ENCODE assay signal across 9 mouse cellular contexts in genomic region chr3:95161618-95162344, GRCm38 (mm10). TPM values are rescaled to one million over a fixed set of nuclear protein-coding genes. Genes with fewer than 3 reads are reported as not detected.
DNase-seq lines count a peak whose midpoint lies in the region; ATAC-seq and TF ChIP-seq lines count a peak whose summit lies in the region.
"Had no signal": no experiment of that assay in that cellular context is flagged by ENCODE, and none has a peak within 500 bp of the region (broad histone marks: within the 10 kb centered on the region; RNA-seq: fewer than 3 reads in every experiment).

No protein-coding gene starts in this region.

- no peaks in the 10 kb centered on the region for H3K27me3 ChIP-seq in embryonic facial prominence, embryonic 15.5 days
- H3K27me3 ChIP-seq in intestine, embryonic 14.5 days (replicated peaks; ENCODE audit: control insufficient read depth, insufficient read depth, low read length): no peaks in the 10 kb centered on the region
- 0 out of 2 replicates have a peak, but pooled peaks cover under 1% of the 10 kb centered on the region for H3K27me3 ChIP-seq in neural tube, embryonic 13.5 days

- H3K27ac ChIP-seq in left cerebral cortex, adult 2 months: no peak overlapping the region
- H3K27ac ChIP-seq in embryonic facial prominence, embryonic 15.5 days (replicated peaks): peak overlapping the region; percentile 68
- no peak overlapping the region for H3K27ac ChIP-seq in intestine, embryonic 14.5 days (ENCODE audit: low read depth)
- H3K27ac ChIP-seq in neural tube, embryonic 13.5 days (replicated peaks): peak overlapping the region; percentile 89

- TF ChIP-seq CTCF in left cerebral cortex, adult 2 months (IDR thresholded peaks at IDR 0.05): no peak

- H3K4me3 ChIP-seq in left cerebral cortex, adult 2 months: peak overlapping the region; percentile 96
- H3K4me3 ChIP-seq in embryonic facial prominence, embryonic 15.5 days (replicated peaks): peak overlapping the region; percentile 65
- peak overlapping the region; percentile 86 for H3K4me3 ChIP-seq in intestine, embryonic 14.5 days (ENCODE audit: low read depth, low read length)
- H3K4me3 ChIP-seq in neural tube, embryonic 13.5 days: peak overlapping the region; percentile 91

- no peak for ATAC-seq in embryonic facial prominence, embryonic 15.5 days (ENCODE audit: insufficient number of reproducible peaks, low FRiP score, low TSS enrichment, low read depth)
- ATAC-seq in intestine, embryonic 14.5 days (replicated peaks; ENCODE audit: low FRiP score, low TSS enrichment, low read depth): no peak
- ATAC-seq in neural tube, embryonic 13.5 days (ENCODE audit: low read depth): peak; percentile 7; the same call in 1 of the 2 replicates
- ATAC-seq in granulocyte monocyte progenitor cell, adult 5-6 weeks (replicated peaks; ENCODE audit: poor library complexity, severe bottlenecking): no peak

- H3K9ac ChIP-seq in embryonic facial prominence, embryonic 15.5 days: peak overlapping the region; percentile 47
- peak overlapping the region; percentile 71 for H3K9ac ChIP-seq in intestine, embryonic 14.5 days (ENCODE audit: low read length)
- H3K9ac ChIP-seq in neural tube, embryonic 13.5 days: peak overlapping the region; percentile 97

- 4% methylated on average over 9 of the region's 9 CpGs for WGBS in embryonic facial prominence, embryonic 15.5 days
- WGBS in intestine, embryonic 14.5 days: 13% methylated on average over 9 of the region's 9 CpGs
- 2% methylated on average over 9 of the region's 9 CpGs for WGBS in neural tube, embryonic 13.5 days

- H3K36me3 ChIP-seq in embryonic facial prominence, embryonic 15.5 days: peaks cover 23% of the 10 kb centered on the region
- H3K36me3 ChIP-seq in intestine, embryonic 14.5 days (ENCODE audit: control insufficient read depth, insufficient read depth, low read length): peaks cover 9% of the 10 kb centered on the region
- H3K36me3 ChIP-seq in neural tube, embryonic 13.5 days: peaks cover 35% of the 10 kb centered on the region

- DNase-seq in left cerebral cortex, adult 2 months (ENCODE audit: extremely low spot score in 1 of 2, low spot score in 2 of 2): no peak
- DNase-seq in left cerebral cortex, postnatal 25 days (ENCODE audit: low spot score in 2 of 2): no peak
- DNase-seq in intestine, embryonic 14.5 days (ENCODE audit: low spot score): peak; percentile 59
- no peak for DNase-seq in spleen, adult 12 weeks (ENCODE audit: low spot score)
- no peak for DNase-seq in gastrocnemius, adult 18-20 months (ENCODE audit: low spot score)

- H3K4me2 ChIP-seq in embryonic facial prominence, embryonic 15.5 days (replicated peaks): peak overlapping the region; percentile 74
- H3K4me2 ChIP-seq in intestine, embryonic 14.5 days (ENCODE audit: low read length): peak overlapping the region; percentile 71
- H3K4me2 ChIP-seq in neural tube, embryonic 13.5 days: peak overlapping the region; percentile 84

- intact Hi-C loops in left cerebral cortex, adult 2 months (cut with DNase I): no loop called here
- intact Hi-C loops in left cerebral cortex, postnatal 25 days (cut with DNase I): no loop called here

- no peaks in the 10 kb centered on the region for H3K9me3 ChIP-seq in embryonic facial prominence, embryonic 15.5 days (replicated peaks)
- H3K9me3 ChIP-seq in intestine, embryonic 14.5 days (ENCODE audit: control insufficient read depth, low read length): no peaks in the 10 kb centered on the region
- H3K9me3 ChIP-seq in neural tube, embryonic 13.5 days: no peaks in the 10 kb centered on the region

- peaks cover 40% of the 10 kb centered on the region for H3K4me1 ChIP-seq in embryonic facial prominence, embryonic 15.5 days
- peaks cover 28% of the 10 kb centered on the region for H3K4me1 ChIP-seq in intestine, embryonic 14.5 days (replicated peaks; ENCODE audit: control insufficient read depth, insufficient read depth, low read length)
- H3K4me1 ChIP-seq in neural tube, embryonic 13.5 days (replicated peaks): peaks cover 46% of the 10 kb centered on the region

RNA-seq across cellular contexts. Expression of gene Sema6c, which starts 1.5 kb away (rescaled TPM):
- 10 to 100 TPM; 24.8 to 26.5 TPM for total RNA-seq in left cerebral cortex, adult 2 months (2021)
- 10 to 100 TPM; 24.7 to 25.3 TPM for total RNA-seq in left cerebral cortex, postnatal 25 days (2021)
- 13.1 and 15.6 TPM in 2 replicates for polyA plus RNA-seq in embryonic facial prominence, embryonic 15.5 days (2015; fragmentation: Nextera tagmentation; extraction: Ambion mirVana)
- 4.8 and 5.3 TPM in 2 replicates for polyA plus RNA-seq in intestine, embryonic 14.5 days (2014; fragmentation: Nextera tagmentation; extraction: Ambion mirVana)
- 33.8 and 34.3 TPM in 2 replicates for polyA plus RNA-seq in neural tube, embryonic 13.5 days (2015; fragmentation: Nextera tagmentation; extraction: Ambion mirVana)
- not detected in 2 replicates for total RNA-seq in granulocyte monocyte progenitor cell, adult 5-6 weeks (2014; fragmentation: Nextera tagmentation)
- not detected in 2 replicates for total RNA-seq in granulocyte monocyte progenitor cell, adult 5-6 weeks (2017)
- 100 to 1,000 TPM in 1 of 2 experiments, 10 to 100 TPM in 1; 75.9 to 111 TPM for total RNA-seq in gastrocnemius, adult 18-20 months (2021)

RNA-seq across cellular contexts. Expression of gene Tnfaip8l2, which starts 19.6 kb away (rescaled TPM):
- 1 to 10 TPM; 2.5 to 2.6 TPM for total RNA-seq in left cerebral cortex, adult 2 months (2021)
- 1 to 10 TPM; 2.6 to 3.2 TPM for total RNA-seq in left cerebral cortex, postnatal 25 days (2021)
- 6.6 and 7.6 TPM in 2 replicates for polyA plus RNA-seq in embryonic facial prominence, embryonic 15.5 days (2015; fragmentation: Nextera tagmentation; extraction: Ambion mirVana)
- polyA plus RNA-seq in intestine, embryonic 14.5 days (2014; fragmentation: Nextera tagmentation; extraction: Ambion mirVana): 3.2 TPM in 2 replicates
- polyA plus RNA-seq in neural tube, embryonic 13.5 days (2015; fragmentation: Nextera tagmentation; extraction: Ambion mirVana): 3.0 and 3.3 TPM in 2 replicates
- total RNA-seq in granulocyte monocyte progenitor cell, adult 5-6 weeks (2014; fragmentation: Nextera tagmentation): 30.5 and 40.2 TPM in 2 replicates
- total RNA-seq in granulocyte monocyte progenitor cell, adult 5-6 weeks (2017): 21.0 and 24.3 TPM in 2 replicates
- total RNA-seq in gastrocnemius, adult 18-20 months (2021): under 1 TPM; 0.27 to 0.55 TPM

RNA-seq across cellular contexts. Expression of gene Lysmd1, which starts 27.9 kb away (rescaled TPM):
- total RNA-seq in left cerebral cortex, adult 2 months (2021): 10 to 100 TPM; 13.5 to 16.1 TPM
- 10 to 100 TPM; 16.8 to 18.1 TPM for total RNA-seq in left cerebral cortex, postnatal 25 days (2021)
- polyA plus RNA-seq in embryonic facial prominence, embryonic 15.5 days (2015; fragmentation: Nextera tagmentation; extraction: Ambion mirVana): 16.9 and 17.4 TPM in 2 replicates
- 8.0 and 10.1 TPM in 2 replicates for polyA plus RNA-seq in intestine, embryonic 14.5 days (2014; fragmentation: Nextera tagmentation; extraction: Ambion mirVana)
- 34.7 and 39.1 TPM in 2 replicates for polyA plus RNA-seq in neural tube, embryonic 13.5 days (2015; fragmentation: Nextera tagmentation; extraction: Ambion mirVana)
- 3.1 and 4.3 TPM in 2 replicates for total RNA-seq in granulocyte monocyte progenitor cell, adult 5-6 weeks (2014; fragmentation: Nextera tagmentation)
- total RNA-seq in granulocyte monocyte progenitor cell, adult 5-6 weeks (2017): 2.7 and 4.4 TPM in 2 replicates
- total RNA-seq in gastrocnemius, adult 18-20 months (2021): 1 to 10 TPM; 6.3 to 6.6 TPM

RNA-seq across cellular contexts. Expression of gene Scnm1, which starts 28.0 kb away (rescaled TPM):
- 10 to 100 TPM; 45.6 to 49.7 TPM for total RNA-seq in left cerebral cortex, adult 2 months (2021)
- 10 to 100 TPM; 42.1 to 46.2 TPM for total RNA-seq in left cerebral cortex, postnatal 25 days (2021)
- 73.0 and 79.5 TPM in 2 replicates for polyA plus RNA-seq in embryonic facial prominence, embryonic 15.5 days (2015; fragmentation: Nextera tagmentation; extraction: Ambion mirVana)
- polyA plus RNA-seq in intestine, embryonic 14.5 days (2014; fragmentation: Nextera tagmentation; extraction: Ambion mirVana): 70.3 and 72.9 TPM in 2 replicates
- 96.8 and 98.2 TPM in 2 replicates for polyA plus RNA-seq in neural tube, embryonic 13.5 days (2015; fragmentation: Nextera tagmentation; extraction: Ambion mirVana)
- 41.2 and 82.8 TPM in 2 replicates for total RNA-seq in granulocyte monocyte progenitor cell, adult 5-6 weeks (2014; fragmentation: Nextera tagmentation)
- 53.1 and 64.1 TPM in 2 replicates for total RNA-seq in granulocyte monocyte progenitor cell, adult 5-6 weeks (2017)
- 10 to 100 TPM; 34.6 to 46.5 TPM for total RNA-seq in gastrocnemius, adult 18-20 months (2021)

RNA-seq across cellular contexts. Expression of gene Tmod4, which starts 37.5 kb away (rescaled TPM):
- total RNA-seq in left cerebral cortex, adult 2 months (2021): under 1 TPM in 1 of 2 experiments, not detected in 1; 0.82 TPM
- not detected for total RNA-seq in left cerebral cortex, postnatal 25 days (2021)
- 1.7 and 3.8 TPM in 2 replicates for polyA plus RNA-seq in embryonic facial prominence, embryonic 15.5 days (2015; fragmentation: Nextera tagmentation; extraction: Ambion mirVana)
- polyA plus RNA-seq in intestine, embryonic 14.5 days (2014; fragmentation: Nextera tagmentation; extraction: Ambion mirVana): 0.91 and 1.7 TPM in 2 replicates
- polyA plus RNA-seq in neural tube, embryonic 13.5 days (2015; fragmentation: Nextera tagmentation; extraction: Ambion mirVana): 0.96 and 1.7 TPM in 2 replicates
- total RNA-seq in granulocyte monocyte progenitor cell, adult 5-6 weeks (2014; fragmentation: Nextera tagmentation): 9.4 and 13.9 TPM in 2 replicates
- total RNA-seq in granulocyte monocyte progenitor cell, adult 5-6 weeks (2017): not detected in 2 replicates
- total RNA-seq in gastrocnemius, adult 18-20 months (2021): 100 to 1,000 TPM; 663 to 722 TPM
- total RNA-seq: hematopoietic stem cell, adult 5-6 weeks had no signal

Comparison
In these comparisons a context has a peak if more than half of its experiments do, and no peak if none do; other contexts are left out.
1. H3K27ac ChIP-seq: peak in embryonic facial prominence, embryonic 15.5 days (single experiment) and neural tube, embryonic 13.5 days (single experiment); none in left cerebral cortex, adult 2 months (single experiment) and intestine, embryonic 14.5 days (single experiment).
2. H3K9ac ChIP-seq: peak in every context shown above with its lines; median percentile 97 in neural tube, embryonic 13.5 days; 71 in intestine, embryonic 14.5 days; 47 in embryonic facial prominence, embryonic 15.5 days.
3. RNA of gene Sema6c, which starts 1.5 kb away (total RNA-seq): 75.9 to 111 TPM in gastrocnemius, adult 18-20 months, 24.8 to 26.5 TPM in left cerebral cortex, adult 2 months and 24.7 to 25.3 TPM in left cerebral cortex, postnatal 25 days; not detected in granulocyte monocyte progenitor cell, adult 5-6 weeks; every median in the first group is over 10 times any median in the second.
4. RNA of gene Tnfaip8l2, which starts 19.6 kb away (total RNA-seq): 21.0 to 40.2 TPM in granulocyte monocyte progenitor cell, adult 5-6 weeks; 2.6 to 3.2 TPM in left cerebral cortex, postnatal 25 days, 2.5 to 2.6 TPM in left cerebral cortex, adult 2 months and 0.27 to 0.55 TPM in gastrocnemius, adult 18-20 months; every median in the first group is over 4 times any median in the second.
5. Peak in every context shown above with its lines, with median percentiles within 50 percentile points of each other: H3K4me3 ChIP-seq and H3K4me2 ChIP-seq.